Mouse (Mus musculus) brain, embryonic 14.5 days (tissue): ENCODE measurements around the gene Zmiz1. TPM values are rescaled to one million over a fixed set of nuclear protein-coding genes. Genes with fewer than 3 reads are reported as not detected.
A peak's percentile ranks its signal among the peaks of the same experiment; 100 is the strongest.

Source experiments
- DNase-seq: peaks from one replicate; pipeline ENCODE4 v3.0.0-alpha.2; 2011; ENCODE audit warnings: low read depth
- CTCF ChIP-seq: fragments of 200-500 bp; IDR thresholded peaks from 2 replicates; pipeline ENCODE4 v1.5.1; 2012; ENCODE audit warnings: inconsistent platforms, mild to moderate bottlenecking, moderate library complexity, borderline replicate concordance; ENCODE audit not compliant: insufficient read depth, insufficient read length; ENCODE audit errors: extremely low read depth
- POLR2A ChIP-seq: fragments of 200-500 bp; IDR thresholded peaks from 2 replicates; pipeline ENCODE4 v1.6.1; 2012; ENCODE audit warnings: mild to moderate bottlenecking, inconsistent platforms, borderline replicate concordance; ENCODE audit not compliant: poor library complexity, insufficient read depth, insufficient read length, severe bottlenecking; ENCODE audit errors: extremely low read depth
- polyA plus RNA-seq: library from polyadenylated mRNA; depleted of rRNA; stranded (reverse); fragments of >200 nt; gene quantifications from 2 replicates; pipeline ENCODE4 v1.2.3, GENCODE M21; 2012

The Zmiz1 gene
- polyA plus RNA-seq, 1 experiment = 141 TPM

DNA sequence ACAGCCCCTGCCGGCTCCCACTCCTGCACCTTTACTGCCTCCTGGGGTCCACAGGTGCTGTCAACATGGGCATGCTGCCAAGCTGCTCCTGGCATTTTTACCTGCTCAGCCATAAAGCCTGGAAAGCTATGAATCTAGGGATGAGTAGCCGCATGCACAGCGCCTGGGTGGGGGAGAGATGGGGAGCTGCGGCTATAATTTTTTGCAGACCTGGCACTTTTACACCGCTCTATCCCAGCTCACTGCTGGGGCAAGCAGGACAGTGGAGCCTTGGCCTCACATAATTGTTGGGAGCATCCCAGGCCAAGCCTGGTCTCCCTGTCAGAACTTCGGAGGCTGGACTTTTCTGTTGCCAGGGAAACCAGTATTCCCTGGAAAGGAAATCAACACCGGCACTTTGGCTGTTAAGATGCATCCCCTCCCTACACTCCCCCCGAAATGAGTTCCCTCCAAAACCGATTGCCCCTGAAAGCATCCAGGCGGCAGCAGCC, 96.4 kb downstream of the Zmiz1 start:
- peak; percentile 77 for DNase-seq
- TF ChIP-seq CTCF = no peak
- TF ChIP-seq POLR2A = no peak

GRCm38 (mm10) chr14:25555848-25556247, 96.9 kb downstream of the Zmiz1 start:
- no peak for DNase-seq
- TF ChIP-seq CTCF (no peak), POLR2A (no peak)

- DNase-seq = peak; percentile 34
- TF ChIP-seq POLR2A = no peak
- no peak for TF ChIP-seq CTCF
Observed at GRCm38 (mm10) chr14:25557014-25557413, 98.0 kb downstream of the Zmiz1 start.

DNA sequence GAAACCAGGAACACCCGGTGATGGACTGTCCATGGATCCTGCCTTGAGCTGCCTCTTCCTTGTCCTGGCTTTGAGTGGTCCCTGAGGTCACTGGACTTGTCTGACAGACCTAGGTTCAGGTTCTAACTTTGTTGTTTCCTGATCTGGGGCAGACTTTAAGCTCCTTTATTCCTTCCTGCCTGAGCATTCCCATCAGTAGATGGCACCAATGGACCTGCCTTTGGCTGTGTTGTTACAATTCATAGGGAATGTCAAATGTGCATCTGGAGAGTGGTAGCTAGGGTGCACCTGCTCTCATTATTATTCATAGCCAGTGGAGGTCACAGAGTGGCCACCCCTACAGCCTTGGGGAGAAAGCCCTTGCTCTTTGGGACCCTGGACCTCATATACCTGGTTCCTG, 99.5 kb downstream of the Zmiz1 start:
- no peak for TF ChIP-seq POLR2A
- TF ChIP-seq CTCF = peak; percentile 20; the same call in 1 of the 2 replicates
- no peak for DNase-seq

GRCm38 (mm10) chr14:25559907-25560306, 100.9 kb downstream of the Zmiz1 start:
- TF ChIP-seq POLR2A (no peak), CTCF (no peak)
- no peak for DNase-seq

GRCm38 (mm10) chr14:25560841-25561240, 101.9 kb downstream of the Zmiz1 start:
- DNase-seq = no peak
- TF ChIP-seq POLR2A (no peak), CTCF (peak; percentile 28; the same call in 1 of the 2 replicates)

- no peak for DNase-seq
- TF ChIP-seq POLR2A (no peak), CTCF (no peak)
Observed at GRCm38 (mm10) chr14:25561716-25562115, 102.7 kb downstream of the Zmiz1 start.

DNA sequence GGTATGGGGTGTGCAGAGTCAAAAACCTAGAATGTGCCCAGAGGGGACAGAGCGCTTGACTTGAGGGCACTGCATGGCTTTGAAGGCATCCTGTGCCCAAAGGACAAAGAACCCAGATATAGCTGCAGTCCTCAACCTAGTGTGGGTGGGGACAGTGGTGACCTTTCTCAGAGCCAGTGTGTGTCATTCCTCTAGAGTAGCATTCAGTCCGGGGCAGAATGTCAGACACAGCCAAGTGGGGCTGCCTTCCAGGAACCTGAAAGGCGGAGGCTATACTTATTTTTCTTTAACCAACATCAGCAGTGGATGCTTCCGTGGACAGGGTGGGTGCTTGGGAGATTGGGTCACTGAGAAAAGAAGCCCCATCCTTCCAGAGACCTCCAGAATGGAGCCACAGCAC, 103.5 kb downstream of the Zmiz1 start:
- DNase-seq = no peak
- TF ChIP-seq CTCF (no peak), POLR2A (no peak)

DNA sequence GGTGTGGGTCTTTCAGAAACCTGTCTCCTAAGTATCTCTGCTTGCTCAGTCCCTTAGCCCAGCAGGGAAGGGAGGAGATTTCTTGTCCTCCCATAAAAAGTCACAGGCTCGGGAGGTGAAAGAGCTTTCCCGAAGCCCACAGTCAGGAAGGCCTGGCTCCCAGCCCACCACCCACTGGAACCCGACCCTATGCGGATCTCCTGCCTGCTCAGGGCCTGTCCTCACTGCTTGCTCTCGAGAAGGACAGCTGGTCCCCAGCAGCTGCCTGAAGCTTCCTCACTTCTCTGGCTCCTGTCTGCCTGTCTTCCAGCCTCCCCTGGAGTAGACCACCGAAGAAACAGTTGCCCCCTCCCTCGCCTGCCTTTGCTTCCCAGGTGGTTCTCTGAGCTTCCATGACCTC, 103.9 kb downstream of the Zmiz1 start:
- no peak for TF ChIP-seq POLR2A
- TF ChIP-seq CTCF = no peak
- DNase-seq = no peak

DNA sequence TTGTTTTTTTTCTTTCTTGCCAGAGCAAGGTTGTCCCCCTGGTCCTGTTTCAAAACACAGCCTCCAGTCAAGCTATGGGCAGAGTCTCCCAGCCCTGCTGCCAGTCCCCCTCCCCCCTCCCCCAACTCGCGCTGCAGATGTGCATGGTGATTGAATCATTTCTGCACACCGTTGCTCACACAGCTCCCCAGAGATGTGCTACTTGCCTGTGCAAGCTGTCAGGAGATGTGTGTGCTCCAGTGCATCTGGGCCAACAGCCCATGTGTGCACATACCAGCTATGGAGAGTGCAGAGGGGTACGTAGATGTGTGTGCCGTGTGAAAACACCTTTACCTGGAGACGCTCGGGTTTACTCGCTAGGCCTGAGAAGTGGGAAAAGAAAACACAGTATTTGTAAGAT, 105.6 kb downstream of the Zmiz1 start:
- no peak for TF ChIP-seq CTCF

DNA sequence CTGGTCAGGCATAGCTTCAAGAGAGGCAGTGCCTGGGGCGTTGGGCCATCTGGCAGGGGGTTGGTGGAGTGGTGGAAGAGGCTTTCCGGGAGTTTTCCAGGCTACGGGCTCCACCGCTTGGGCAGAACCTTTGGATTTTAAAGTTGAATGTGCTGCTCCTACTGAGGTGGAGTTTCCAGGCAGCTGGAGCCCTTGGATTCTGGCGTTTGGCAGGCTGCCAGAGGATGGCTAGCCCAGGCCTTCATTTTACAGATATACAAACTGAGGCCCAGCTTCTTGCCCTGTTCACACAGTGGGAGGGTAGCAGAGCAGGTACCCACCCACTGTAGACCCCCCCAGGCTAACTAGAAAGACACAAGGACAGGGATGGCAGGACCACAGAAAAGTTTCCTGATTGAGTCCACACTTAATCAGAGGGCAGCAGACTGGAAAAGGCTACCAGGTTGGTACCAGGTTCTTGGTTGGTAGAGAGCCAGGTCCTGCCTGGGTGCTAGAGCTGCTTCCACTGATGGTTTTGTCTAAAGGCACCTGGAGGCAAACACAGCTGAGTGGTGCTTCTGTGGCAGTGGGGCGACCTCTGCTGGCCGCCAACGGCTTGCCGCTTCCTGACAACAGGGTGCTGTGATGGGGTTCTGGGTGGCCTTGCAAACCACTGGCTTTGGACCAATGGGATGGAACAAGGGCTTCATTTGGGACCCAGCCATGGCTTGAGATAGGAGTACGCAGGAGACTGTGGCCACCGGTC, 106.5 kb downstream of the Zmiz1 start:
- peak; percentile 95 for TF ChIP-seq CTCF
- no peak for TF ChIP-seq POLR2A
- DNase-seq = peak; percentile 92

More for the DNA sequence above, 105.6 kb downstream of the Zmiz1 start:
- peak; percentile 62 for DNase-seq

DNA sequence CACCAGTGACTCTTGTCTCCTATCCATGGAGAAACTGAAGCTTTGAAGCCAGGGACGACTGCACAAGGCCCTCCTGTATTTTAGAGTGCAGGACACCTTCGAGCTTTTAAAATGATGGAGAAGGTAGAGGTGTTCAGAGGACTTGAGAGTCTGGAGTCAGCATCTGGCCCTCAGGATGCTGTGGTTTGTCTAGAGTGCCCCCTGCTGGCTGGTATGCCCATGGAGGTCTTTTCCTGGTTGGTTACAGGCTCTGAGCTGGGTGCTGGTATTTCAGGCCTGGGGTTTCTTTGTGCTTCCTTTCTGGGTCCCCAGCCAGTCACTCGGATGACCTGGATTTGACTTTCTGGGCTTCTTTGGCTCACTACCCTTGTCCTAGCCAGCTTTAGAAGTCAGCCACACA, 108.3 kb downstream of the Zmiz1 start:
- TF ChIP-seq POLR2A (no peak), CTCF (peak; percentile 69)
- peak; percentile 71 for DNase-seq
